Mouse (Mus musculus): ENCODE results near the gene Nfia. TPM values are rescaled to one million over a fixed set of nuclear protein-coding genes. Genes with fewer than 3 reads are reported as not detected.

Nfia gene
- polyA plus RNA-seq, 1 experiment: 8.1 TPM

DNA sequence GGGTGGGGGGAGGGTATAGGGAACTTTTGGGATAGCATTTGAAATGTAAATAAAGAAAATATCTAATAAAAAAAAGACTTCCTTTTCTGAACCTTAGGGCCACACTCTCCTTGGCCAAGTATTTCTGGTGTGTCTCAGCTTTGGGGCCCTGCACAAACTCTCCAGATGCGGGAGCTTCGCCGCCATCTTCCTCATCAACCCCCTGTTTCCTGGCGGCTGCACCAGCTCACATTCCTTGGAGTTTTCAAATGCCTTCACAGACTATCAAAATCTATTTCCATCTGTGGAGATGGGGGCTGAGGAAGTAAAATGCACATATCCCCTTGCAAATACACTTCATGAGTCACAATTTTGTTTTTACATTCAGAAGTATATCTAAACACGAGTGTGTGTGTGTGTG is 75.1 kb downstream of the Nfia start:
- H3K27ac ChIP-seq (ENCODE audit: control insufficient read depth, insufficient read depth, low read depth, low read length): no peak overlapping the region
- no peak overlapping the region for H3K4me3 ChIP-seq (ENCODE audit: control insufficient read depth, low read depth, low read length)
- H3K36me3 ChIP-seq (ENCODE audit: control insufficient read depth, insufficient read depth, low read length): no peaks in the 10 kb centered on the region
- no peak for TF ChIP-seq CTCF (IDR thresholded peaks at IDR 0.05; ENCODE audit: control insufficient read depth, insufficient read depth, insufficient replicate concordance, low read depth, low read length)
- TF ChIP-seq POLR2A (IDR thresholded peaks at IDR 0.05; ENCODE audit: control insufficient read depth, low read depth, low read length): no peak
- H3K27me3 ChIP-seq (ENCODE audit: control insufficient read depth, insufficient read depth, low read length): no peaks in the 10 kb centered on the region
- H3K4me1 ChIP-seq (ENCODE audit: control insufficient read depth, insufficient read depth, low read length): no peaks in the 10 kb centered on the region; the same call in 1 of the 2 replicates

DNA sequence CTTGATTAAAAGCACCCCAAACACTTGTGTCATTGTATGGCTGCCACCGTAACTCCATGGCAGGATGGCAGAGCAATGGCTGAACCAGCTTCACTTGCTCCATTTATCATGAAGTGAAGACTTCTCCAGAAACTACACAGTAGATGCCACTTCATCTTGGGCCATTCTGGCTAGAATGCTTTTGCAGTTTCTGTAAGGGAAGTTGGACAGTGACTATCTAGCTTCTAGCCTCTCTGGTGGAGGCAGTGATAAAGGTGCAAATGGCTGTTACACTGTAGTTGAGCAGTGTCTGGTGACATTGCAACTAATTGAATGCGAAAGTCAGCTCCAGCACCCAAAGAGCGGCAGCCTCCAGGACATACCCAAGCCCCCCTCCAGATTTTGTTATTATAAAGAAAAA is 78.5 kb downstream of the Nfia start:
- no peaks in the 10 kb centered on the region; the same call in 1 of the 2 replicates for H3K4me1 ChIP-seq (ENCODE audit: control insufficient read depth, insufficient read depth, low read length)
- H3K27ac ChIP-seq (ENCODE audit: control insufficient read depth, insufficient read depth, low read depth, low read length): no peak overlapping the region
- H3K36me3 ChIP-seq (ENCODE audit: control insufficient read depth, insufficient read depth, low read length): no peaks in the 10 kb centered on the region
- H3K27me3 ChIP-seq (ENCODE audit: control insufficient read depth, insufficient read depth, low read length): no peaks in the 10 kb centered on the region
- no peak overlapping the region for H3K4me3 ChIP-seq (ENCODE audit: control insufficient read depth, low read depth, low read length)
- TF ChIP-seq CTCF (IDR thresholded peaks at IDR 0.05; ENCODE audit: control insufficient read depth, insufficient read depth, insufficient replicate concordance, low read depth, low read length) (no peak), POLR2A (IDR thresholded peaks at IDR 0.05; ENCODE audit: control insufficient read depth, low read depth, low read length) (no peak)

DNA sequence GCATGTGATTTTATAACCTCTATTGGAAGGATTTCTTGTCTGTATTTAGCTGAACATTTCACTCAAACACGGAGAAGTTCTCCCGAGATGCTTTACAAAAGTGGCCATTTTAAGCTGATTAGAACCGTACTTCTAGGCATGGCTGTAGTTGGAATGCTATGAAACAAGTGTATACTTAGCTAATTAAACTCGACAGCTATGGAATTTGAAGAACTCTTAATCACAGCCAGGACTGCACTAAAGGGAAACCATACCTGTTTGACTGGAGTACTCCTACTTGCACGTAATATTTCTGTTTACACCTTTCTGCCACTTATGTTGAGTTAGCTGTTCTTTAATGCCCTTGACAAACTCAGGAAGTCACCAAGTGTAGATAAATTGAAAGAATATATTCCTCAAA is 79.2 kb downstream of the Nfia start:
- Histone ChIP-seq H3K36me3 (ENCODE audit: control insufficient read depth, insufficient read depth, low read length) (no peaks in the 10 kb centered on the region), H3K27ac (ENCODE audit: control insufficient read depth, insufficient read depth, low read depth, low read length) (no peak overlapping the region), H3K4me1 (ENCODE audit: control insufficient read depth, insufficient read depth, low read length) (no peaks in the 10 kb centered on the region; the same call in 1 of the 2 replicates), H3K4me3 (ENCODE audit: control insufficient read depth, low read depth, low read length) (no peak overlapping the region), H3K27me3 (ENCODE audit: control insufficient read depth, insufficient read depth, low read length) (no peaks in the 10 kb centered on the region)
- TF ChIP-seq CTCF (IDR thresholded peaks at IDR 0.05; ENCODE audit: control insufficient read depth, insufficient read depth, insufficient replicate concordance, low read depth, low read length) (no peak), POLR2A (IDR thresholded peaks at IDR 0.05; ENCODE audit: control insufficient read depth, low read depth, low read length) (no peak)

DNA sequence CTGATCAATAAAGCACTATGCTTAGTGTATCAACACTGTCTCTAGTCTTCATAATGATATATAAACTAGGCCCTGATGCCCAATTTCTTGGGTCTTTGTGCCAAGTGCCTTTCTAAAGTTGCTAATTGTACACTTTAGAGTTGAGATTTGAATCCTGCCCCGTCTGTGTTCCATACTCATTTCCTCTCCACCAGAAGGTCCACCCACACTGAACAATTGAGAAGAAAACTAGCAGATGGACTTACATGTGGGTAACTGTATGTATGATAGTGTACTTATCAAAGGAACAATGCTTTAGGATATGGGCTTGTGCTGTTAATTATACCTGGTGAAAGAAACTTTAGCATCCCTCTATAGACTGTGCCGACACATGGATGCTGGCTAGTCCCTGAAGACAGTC is 80.1 kb downstream of the Nfia start:
- no peak for TF ChIP-seq CTCF (IDR thresholded peaks at IDR 0.05; ENCODE audit: control insufficient read depth, insufficient read depth, insufficient replicate concordance, low read depth, low read length)
- TF ChIP-seq POLR2A (IDR thresholded peaks at IDR 0.05; ENCODE audit: control insufficient read depth, low read depth, low read length): no peak
- H3K36me3 ChIP-seq (ENCODE audit: control insufficient read depth, insufficient read depth, low read length): no peaks in the 10 kb centered on the region
- H3K4me1 ChIP-seq (ENCODE audit: control insufficient read depth, insufficient read depth, low read length): no peaks in the 10 kb centered on the region; the same call in 1 of the 2 replicates
- no peak overlapping the region for H3K4me3 ChIP-seq (ENCODE audit: control insufficient read depth, low read depth, low read length)
- no peaks in the 10 kb centered on the region for H3K27me3 ChIP-seq (ENCODE audit: control insufficient read depth, insufficient read depth, low read length)
- no peak overlapping the region for H3K27ac ChIP-seq (ENCODE audit: control insufficient read depth, insufficient read depth, low read depth, low read length)

DNA sequence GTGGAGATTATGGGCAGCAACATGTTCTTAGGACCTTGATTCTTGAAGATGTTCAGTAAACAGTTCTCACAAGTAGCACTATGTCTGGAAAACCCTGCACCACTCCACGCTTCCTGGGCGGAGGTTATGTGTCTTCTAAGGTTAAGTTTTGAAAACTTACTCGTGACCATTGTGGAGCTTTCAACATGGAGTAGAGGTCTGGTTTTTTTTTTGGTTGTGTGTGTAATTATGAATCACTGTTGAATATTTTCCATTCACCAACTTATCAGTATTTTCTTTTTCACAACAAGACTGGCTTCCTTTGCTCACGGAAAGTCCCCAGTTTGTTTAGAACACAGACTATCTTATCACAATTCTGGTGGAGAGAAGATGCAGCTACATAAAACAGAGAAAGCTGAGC is 82.2 kb downstream of the Nfia start:
- no peak overlapping the region for H3K27ac ChIP-seq (ENCODE audit: control insufficient read depth, insufficient read depth, low read depth, low read length)
- no peaks in the 10 kb centered on the region; the same call in 1 of the 2 replicates for H3K4me1 ChIP-seq (ENCODE audit: control insufficient read depth, insufficient read depth, low read length)

DNA sequence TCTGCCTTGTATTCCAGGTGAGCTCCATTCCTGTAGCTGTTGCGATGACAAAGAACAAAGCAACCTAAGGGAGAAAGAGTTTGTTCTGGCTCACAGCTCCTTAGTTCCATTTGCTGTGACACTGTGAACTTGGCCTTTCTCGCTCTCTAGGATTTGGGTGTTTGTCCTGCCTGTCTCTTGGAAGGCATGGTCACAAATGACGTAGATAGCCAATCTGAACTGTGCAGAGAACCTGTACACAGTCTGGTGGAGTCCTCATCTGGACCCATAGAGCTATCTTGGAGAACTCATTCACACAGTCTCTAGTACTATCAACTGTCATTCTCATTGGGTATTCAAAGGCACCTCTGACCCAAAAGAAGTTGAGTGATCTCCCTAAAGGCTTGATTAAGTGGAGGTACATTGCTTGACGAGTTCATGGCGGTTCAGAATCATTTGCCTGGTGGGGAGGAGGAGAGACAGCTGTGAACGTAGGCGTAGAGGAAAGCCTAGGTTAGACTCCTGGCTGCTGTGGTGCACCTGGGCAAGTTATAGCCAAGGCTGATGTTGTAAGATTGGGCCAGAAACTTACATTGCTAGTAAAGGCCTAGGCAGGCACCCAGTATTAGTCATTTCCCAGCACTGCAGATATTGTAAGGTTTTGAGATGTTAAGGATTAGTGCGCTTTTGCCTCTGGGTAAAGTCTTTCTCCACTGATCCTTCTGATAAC is 83.3 kb downstream of the Nfia start:
- H3K4me1 ChIP-seq (ENCODE audit: control insufficient read depth, insufficient read depth, low read length): no peaks in the 10 kb centered on the region
- no peak for TF ChIP-seq CTCF (IDR thresholded peaks at IDR 0.05; ENCODE audit: control insufficient read depth, insufficient read depth, insufficient replicate concordance, low read depth, low read length)
- no peak for TF ChIP-seq POLR2A (IDR thresholded peaks at IDR 0.05; ENCODE audit: control insufficient read depth, low read depth, low read length)
- no peak overlapping the region for H3K4me3 ChIP-seq (ENCODE audit: control insufficient read depth, low read depth, low read length)
- H3K27ac ChIP-seq (ENCODE audit: control insufficient read depth, insufficient read depth, low read depth, low read length): no peak overlapping the region
- H3K27me3 ChIP-seq (ENCODE audit: control insufficient read depth, insufficient read depth, low read length): no peaks in the 10 kb centered on the region
- no peaks in the 10 kb centered on the region for H3K36me3 ChIP-seq (ENCODE audit: control insufficient read depth, insufficient read depth, low read length)

More for the DNA sequence above, 82.2 kb downstream of the Nfia start:
- Histone ChIP-seq H3K27me3 (ENCODE audit: control insufficient read depth, insufficient read depth, low read length) (no peaks in the 10 kb centered on the region), H3K4me3 (ENCODE audit: control insufficient read depth, low read depth, low read length) (no peak overlapping the region), H3K36me3 (ENCODE audit: control insufficient read depth, insufficient read depth, low read length) (no peaks in the 10 kb centered on the region)
- TF ChIP-seq CTCF (IDR thresholded peaks at IDR 0.05; ENCODE audit: control insufficient read depth, insufficient read depth, insufficient replicate concordance, low read depth, low read length): no peak
- no peak for TF ChIP-seq POLR2A (IDR thresholded peaks at IDR 0.05; ENCODE audit: control insufficient read depth, low read depth, low read length)

DNA sequence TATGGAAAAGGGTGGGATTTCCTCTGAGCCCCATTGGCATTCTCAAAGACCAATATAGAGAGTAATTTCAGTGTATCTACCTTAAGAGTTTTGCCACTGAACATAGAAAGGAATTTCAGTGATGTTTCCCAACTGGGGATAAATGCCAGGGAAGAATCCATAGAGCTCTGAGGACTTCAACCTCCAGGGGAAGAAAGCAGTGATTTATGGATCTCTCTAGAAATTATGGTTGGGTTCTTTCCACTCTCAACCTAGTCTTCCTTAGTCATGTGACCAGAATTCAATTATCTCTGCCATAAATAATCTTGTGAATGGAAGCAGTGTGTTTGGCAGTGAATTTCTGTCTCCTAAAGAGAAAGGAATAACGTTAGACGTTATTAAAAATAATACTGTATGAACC is 85.0 kb downstream of the Nfia start:
- no peaks in the 10 kb centered on the region for H3K27me3 ChIP-seq (ENCODE audit: control insufficient read depth, insufficient read depth, low read length)
- H3K4me3 ChIP-seq (ENCODE audit: control insufficient read depth, low read depth, low read length): no peak overlapping the region
- TF ChIP-seq CTCF (IDR thresholded peaks at IDR 0.05; ENCODE audit: control insufficient read depth, insufficient read depth, insufficient replicate concordance, low read depth, low read length) (no peak), POLR2A (IDR thresholded peaks at IDR 0.05; ENCODE audit: control insufficient read depth, low read depth, low read length) (no peak)
- no peaks in the 10 kb centered on the region for H3K4me1 ChIP-seq (ENCODE audit: control insufficient read depth, insufficient read depth, low read length)
- no peaks in the 10 kb centered on the region for H3K36me3 ChIP-seq (ENCODE audit: control insufficient read depth, insufficient read depth, low read length)
- no peak overlapping the region for H3K27ac ChIP-seq (ENCODE audit: control insufficient read depth, insufficient read depth, low read depth, low read length)
